Mouse (Mus musculus): ENCODE data around the gene Rhot2. TPM values are rescaled to one million over a fixed set of nuclear protein-coding genes. Genes with fewer than 3 reads are reported as not detected.

Rhot2 gene
- total and polyA plus RNA-seq, 3 experiments: 16.2 to 33.8 (median 17.3) TPM

- in situ Hi-C loops (cut with MboI; ENCODE audit: low pct_ligation_motif_present, low pct_unique_long_range_greater_than_20kb, low sequenced_read_pairs) (no loop called here), dilution Hi-C loops (cut with MboI; ENCODE audit: extremely low pct_ligation_motif_present, extremely low pct_unique_long_range_greater_than_20kb, low sequenced_read_pairs) (no loop called here)
- H3K9ac ChIP-seq (ENCODE audit: insufficient read depth, low read depth): no peak overlapping the region
- peaks cover 14% of the 10 kb centered on the region for H3K79me2 ChIP-seq (replicated peaks; ENCODE audit: control insufficient read depth, extremely low read depth, insufficient read depth, poor library complexity, severe bottlenecking)
- no peak overlapping the region for H3K4me3 ChIP-seq (replicated peaks in 1 of 3; ENCODE audit: low read depth in 2 of 3, low read length in 2 of 3, poor library complexity in 1 of 3)
- H3K4me1 ChIP-seq (ENCODE audit: control insufficient read depth in 1 of 2, insufficient read depth in 2 of 2): peaks cover 14 to 15% of the 10 kb centered on the region in 2 experiments
- no peak for TF ChIP-seq USF2 (conservative IDR thresholded peaks at IDR 0.05; ENCODE audit: low read depth, low read length)
- TF ChIP-seq UBTF (IDR thresholded peaks at IDR 0.05; ENCODE audit: low read depth, low read length): no peak
- TF ChIP-seq CHD1 (IDR thresholded peaks at IDR 0.05; ENCODE audit: low read depth, low read length): no peak
- TF ChIP-seq MAX (IDR thresholded peaks at IDR 0.05; ENCODE audit: low read length): no peak
- TF ChIP-seq ZMIZ1 (IDR thresholded peaks at IDR 0.05; ENCODE audit: low read depth, low read length): no peak
- no peak for TF ChIP-seq ETS1 (conservative IDR thresholded peaks at IDR 0.05; ENCODE audit: low read depth, low read length)
- TF ChIP-seq NRF1 (IDR thresholded peaks at IDR 0.05; ENCODE audit: low read depth, low read length): no peak
- no peaks in the 10 kb centered on the region for H3K9me3 ChIP-seq (replicated peaks; ENCODE audit: low read length)
- no peak overlapping the region for H3K4me2 ChIP-seq (ENCODE audit: insufficient read depth, low read depth, poor library complexity, severe bottlenecking)
- DNase-seq (ENCODE audit: extremely low read depth): no peak
- no peaks in the 10 kb centered on the region for H3K27me3 ChIP-seq (replicated peaks)
- H3K36me3 ChIP-seq (replicated peaks in 1 of 2; ENCODE audit: control insufficient read depth in 1 of 2, insufficient read depth in 1 of 2, low read length in 1 of 2): peaks cover 73 to 84% of the 10 kb centered on the region in 2 experiments
- H3K27ac ChIP-seq (ENCODE audit: insufficient read depth, low read depth): no peak overlapping the region
Measured at GRCm38 (mm10) chr17:25839455-25840235, 5.0 kb downstream of the Rhot2 start.

DNA sequence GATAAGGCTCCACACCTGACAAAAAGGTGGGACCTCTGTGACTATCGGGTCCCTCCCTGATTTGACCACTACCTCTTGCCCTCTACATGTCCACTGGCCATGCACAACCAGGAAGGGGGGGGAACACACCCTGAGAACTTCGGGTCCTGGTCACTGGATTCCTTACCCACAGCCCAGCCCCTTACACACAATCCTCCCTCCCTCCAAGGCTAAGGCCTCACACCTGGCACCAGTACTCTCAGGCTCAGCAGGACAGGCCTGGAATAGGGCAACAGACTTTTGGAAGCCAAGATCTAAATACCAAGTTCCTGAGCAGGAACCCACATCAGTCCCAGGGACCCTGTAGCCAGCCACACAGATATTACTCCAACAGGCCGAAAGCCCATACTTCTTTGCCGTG lies 5.7 kb downstream of the Rhot2 start:
- TF ChIP-seq RAD21 (IDR thresholded peaks at IDR 0.05; ENCODE audit: low read depth, low read length): no peak
- TF ChIP-seq MAFK (IDR thresholded peaks at IDR 0.05; ENCODE audit: insufficient replicate concordance, low read length): no peak
- no peak for TF ChIP-seq IRF4 (IDR thresholded peaks at IDR 0.05; ENCODE audit: low read depth, low read length)
- no peak for TF ChIP-seq TCF12 (IDR thresholded peaks at IDR 0.05; ENCODE audit: low read depth, low read length)
- no peak for TF ChIP-seq ZKSCAN1 (IDR thresholded peaks at IDR 0.05; ENCODE audit: borderline replicate concordance, low read depth, low read length)
- no peak for TF ChIP-seq MAX (IDR thresholded peaks at IDR 0.05; ENCODE audit: low read length)
- no peak for TF ChIP-seq BHLHE40 (IDR thresholded peaks at IDR 0.05; ENCODE audit: low read depth, low read length)
- no peak for TF ChIP-seq ZMIZ1 (IDR thresholded peaks at IDR 0.05; ENCODE audit: low read depth, low read length)

More for the DNA sequence above, 5.7 kb downstream of the Rhot2 start:
- peaks cover 74 to 87% of the 10 kb centered on the region in 2 experiments for H3K36me3 ChIP-seq (replicated peaks in 1 of 2; ENCODE audit: control insufficient read depth in 1 of 2, insufficient read depth in 1 of 2, low read length in 1 of 2)
- H3K27me3 ChIP-seq (replicated peaks): no peaks in the 10 kb centered on the region
- no peaks in the 10 kb centered on the region for H3K9me3 ChIP-seq (replicated peaks; ENCODE audit: low read length)
- peaks cover 16 to 21% of the 10 kb centered on the region in 2 experiments for H3K4me1 ChIP-seq (ENCODE audit: control insufficient read depth in 1 of 2, insufficient read depth in 2 of 2)
- H3K27ac ChIP-seq (ENCODE audit: insufficient read depth, low read depth): no peak overlapping the region
- H3K9ac ChIP-seq (ENCODE audit: insufficient read depth, low read depth): no peak overlapping the region
- in situ Hi-C loops (cut with MboI; ENCODE audit: low pct_ligation_motif_present, low pct_unique_long_range_greater_than_20kb, low sequenced_read_pairs) (no loop called here), dilution Hi-C loops (cut with MboI; ENCODE audit: extremely low pct_ligation_motif_present, extremely low pct_unique_long_range_greater_than_20kb, low sequenced_read_pairs) (no loop called here)
- DNase-seq (ENCODE audit: extremely low read depth): no peak
- H3K79me2 ChIP-seq (replicated peaks; ENCODE audit: control insufficient read depth, extremely low read depth, insufficient read depth, poor library complexity, severe bottlenecking): peaks cover 10% of the 10 kb centered on the region
- H3K4me3 ChIP-seq (replicated peaks in 1 of 3; ENCODE audit: low read depth in 2 of 3, low read length in 2 of 3, poor library complexity in 1 of 3): no peak overlapping the region
- H3K4me2 ChIP-seq (ENCODE audit: insufficient read depth, low read depth, poor library complexity, severe bottlenecking): no peak overlapping the region
